Mouse (Mus musculus): Measurements from ENCODE around the gene Mmp7.

DNA sequence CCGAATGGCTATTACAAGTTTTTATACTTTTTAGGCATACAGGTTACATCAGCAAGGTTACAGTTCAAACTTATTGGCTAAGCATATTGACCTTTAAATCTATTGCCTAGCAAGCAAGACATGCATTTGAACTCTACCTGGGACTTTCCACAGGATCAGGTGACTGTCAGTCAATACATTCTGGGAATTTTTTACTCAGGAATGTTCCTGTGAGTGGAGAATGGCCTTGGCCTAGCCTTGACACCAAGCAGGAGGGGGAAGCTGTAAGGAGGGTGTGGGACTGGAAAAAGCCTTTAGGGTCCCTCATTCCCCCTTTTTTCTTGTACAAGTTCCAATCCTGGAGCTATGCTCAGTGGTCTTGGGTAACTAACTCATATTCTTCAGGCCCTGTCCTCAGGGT, 30.5 kb upstream of the Mmp7 start:
- no peak for TF ChIP-seq MYOD1 (IDR thresholded peaks at IDR 0.05; ENCODE audit: control insufficient read depth, insufficient read length, low read depth)
- TF ChIP-seq USF1 (IDR thresholded peaks at IDR 0.05; ENCODE audit: low read depth): no peak
